Mouse (Mus musculus): ENCODE measurements around the gene Slc25a45.

- TF ChIP-seq POLR2A (IDR thresholded peaks at IDR 0.05; ENCODE audit: borderline replicate concordance, control insufficient read depth, low read depth, low read length) (peak; percentile 44; the same call in 1 of the 2 replicates), CTCF (IDR thresholded peaks at IDR 0.05; ENCODE audit: control insufficient read depth, insufficient read depth, low read length) (no peak)
Observed at GRCm38 (mm10) chr19:5844831-5845318, 32.7 kb upstream of the Slc25a45 start.
